Mouse (Mus musculus) adrenal gland, postnatal 25 days (tissue): ENCODE measurements around the gene Mboat7. TPM values are rescaled to one million over a fixed set of nuclear protein-coding genes. Genes with fewer than 3 reads are reported as not detected.

ENCODE experiments used
- DNase-seq: peaks from one replicate; pipeline ENCODE4 v3.0.0; 2021; ENCODE audit warnings: mixed read lengths
- total RNA-seq: library from RNA; stranded (reverse); gene quantifications from 2 replicates; pipeline ENCODE4 v1.2.3, GENCODE M21; 2021

Mboat7 gene
- total RNA-seq, 1 experiment from 2014 or later: 76.1 TPM

GRCm38 (mm10) chr7:3692382-3692986 lies 839 bp downstream of the Mboat7 start, which contains the start of gene Tsen34:
Gene Tsen34, plus strand, starts transcription at chr7:3692863.
- no peak for DNase-seq

- DNase-seq: no peak
Measured at GRCm38 (mm10) chr7:3691919-3692318, 1.4 kb downstream of the Mboat7 start.

DNA sequence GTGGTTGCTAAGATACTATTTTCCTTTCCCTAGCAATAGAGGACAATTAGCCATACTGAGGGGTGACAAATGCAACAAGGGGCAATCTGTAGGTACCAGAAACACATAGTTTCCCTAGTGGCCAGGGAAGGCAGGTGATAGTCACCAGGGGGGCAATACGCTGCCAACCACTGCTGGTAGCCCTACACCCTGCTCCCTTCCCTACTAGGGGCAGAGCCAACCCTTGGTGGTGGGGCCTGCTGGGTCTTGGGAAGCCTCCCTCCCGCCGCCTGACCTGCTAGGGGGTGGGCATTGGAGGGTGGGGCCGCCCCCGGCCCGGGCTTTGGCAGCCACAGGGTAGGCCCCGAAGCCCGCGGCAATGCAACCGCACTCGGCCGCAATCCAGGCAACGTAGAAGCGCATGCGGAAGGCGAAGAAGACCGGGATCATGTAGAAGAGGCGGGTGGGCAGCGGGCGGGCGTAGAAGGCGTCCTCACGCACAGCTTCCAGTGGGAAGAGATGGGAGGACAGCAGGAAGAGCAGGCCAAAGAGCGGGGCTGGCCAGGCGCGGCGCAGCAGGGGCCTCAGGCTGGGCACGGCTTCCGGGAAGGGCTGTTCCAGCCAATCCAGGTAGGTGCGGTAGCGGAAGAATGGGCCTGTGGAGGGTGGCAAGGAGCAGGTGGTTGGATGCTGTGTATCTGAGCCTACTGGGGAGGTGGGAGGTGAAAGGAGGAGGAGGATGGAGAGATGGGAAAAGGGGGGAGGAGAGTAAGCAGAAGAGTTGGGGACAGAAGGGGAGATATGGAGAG lies 7.7 kb downstream of the Mboat7 start:
- DNase-seq: no peak

DNA sequence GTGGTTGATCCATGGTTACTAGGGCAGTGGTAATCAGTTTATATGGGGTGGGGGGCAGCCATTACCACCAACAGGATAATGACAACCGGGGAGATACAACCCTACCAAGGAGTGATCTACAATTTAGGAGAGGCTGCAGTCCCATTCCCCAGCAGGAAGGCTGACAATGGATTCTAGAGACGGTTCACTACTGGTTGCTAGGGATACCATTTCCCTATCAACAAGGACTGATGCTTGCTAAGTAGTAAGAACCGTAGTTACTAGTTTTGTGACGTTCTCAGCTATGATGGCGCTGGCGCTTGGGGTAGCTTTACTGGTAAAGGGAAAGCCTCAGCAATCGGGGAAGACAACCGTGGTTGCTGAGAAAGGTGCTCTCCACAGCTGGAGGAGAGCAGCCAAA lies 8.6 kb downstream of the Mboat7 start:
- DNase-seq: no peak

GRCm38 (mm10) chr7:3683908-3684550 lies 9.3 kb downstream of the Mboat7 start:
- no peak for DNase-seq

GRCm38 (mm10) chr7:3677342-3677741 lies 16.0 kb downstream of the Mboat7 start, which contains the start of gene Tmc4:
Gene Tmc4, minus strand, starts transcription at chr7:3677553.
- DNase-seq: no peak

GRCm38 (mm10) chr7:3676371-3676770 lies 17.0 kb downstream of the Mboat7 start:
- DNase-seq: no peak

DNA sequence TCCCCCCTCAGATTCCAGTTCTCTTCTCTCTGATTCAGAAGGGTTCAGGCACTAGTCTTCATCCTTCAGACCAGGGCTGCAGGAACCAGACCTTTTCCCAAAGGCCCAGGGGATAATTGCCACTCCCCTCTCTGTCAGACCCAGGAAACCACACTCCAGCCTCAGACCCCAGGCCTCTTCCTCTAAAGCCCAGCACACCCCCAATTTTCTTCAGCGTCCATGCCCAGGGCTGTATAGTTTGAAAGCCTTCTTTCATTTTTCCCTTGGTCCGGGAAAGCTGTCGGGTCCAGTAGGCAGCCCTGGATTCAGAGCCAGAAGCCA lies 18.1 kb downstream of the Mboat7 start:
- no peak for DNase-seq

GRCm38 (mm10) chr7:3674507-3675227 lies 18.7 kb downstream of the Mboat7 start:
- DNase-seq: peak; percentile 85

DNA sequence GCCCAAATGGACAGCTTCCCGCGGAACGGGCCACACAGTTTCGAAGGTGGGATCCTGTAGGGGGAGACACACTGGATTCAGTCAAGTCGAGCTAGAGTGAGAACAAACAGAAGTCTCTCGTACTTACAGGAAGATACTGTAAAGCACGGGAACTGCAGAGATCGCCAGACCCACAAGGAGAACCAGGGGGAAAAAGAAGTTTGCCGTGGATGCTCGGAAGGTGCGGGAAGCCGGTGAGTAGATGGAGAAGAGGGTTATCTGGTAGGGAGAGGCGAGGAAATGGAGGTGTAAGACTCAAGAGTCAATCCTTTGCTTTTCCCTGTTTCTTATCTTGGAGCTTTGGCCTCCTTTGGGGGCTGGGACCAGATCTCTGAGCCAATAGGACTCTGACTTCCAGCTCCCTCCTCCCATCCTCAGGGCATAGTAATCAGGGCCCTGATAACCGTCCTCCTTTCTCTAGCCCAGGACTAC lies 26.4 kb downstream of the Mboat7 start:
- DNase-seq: no peak

DNA sequence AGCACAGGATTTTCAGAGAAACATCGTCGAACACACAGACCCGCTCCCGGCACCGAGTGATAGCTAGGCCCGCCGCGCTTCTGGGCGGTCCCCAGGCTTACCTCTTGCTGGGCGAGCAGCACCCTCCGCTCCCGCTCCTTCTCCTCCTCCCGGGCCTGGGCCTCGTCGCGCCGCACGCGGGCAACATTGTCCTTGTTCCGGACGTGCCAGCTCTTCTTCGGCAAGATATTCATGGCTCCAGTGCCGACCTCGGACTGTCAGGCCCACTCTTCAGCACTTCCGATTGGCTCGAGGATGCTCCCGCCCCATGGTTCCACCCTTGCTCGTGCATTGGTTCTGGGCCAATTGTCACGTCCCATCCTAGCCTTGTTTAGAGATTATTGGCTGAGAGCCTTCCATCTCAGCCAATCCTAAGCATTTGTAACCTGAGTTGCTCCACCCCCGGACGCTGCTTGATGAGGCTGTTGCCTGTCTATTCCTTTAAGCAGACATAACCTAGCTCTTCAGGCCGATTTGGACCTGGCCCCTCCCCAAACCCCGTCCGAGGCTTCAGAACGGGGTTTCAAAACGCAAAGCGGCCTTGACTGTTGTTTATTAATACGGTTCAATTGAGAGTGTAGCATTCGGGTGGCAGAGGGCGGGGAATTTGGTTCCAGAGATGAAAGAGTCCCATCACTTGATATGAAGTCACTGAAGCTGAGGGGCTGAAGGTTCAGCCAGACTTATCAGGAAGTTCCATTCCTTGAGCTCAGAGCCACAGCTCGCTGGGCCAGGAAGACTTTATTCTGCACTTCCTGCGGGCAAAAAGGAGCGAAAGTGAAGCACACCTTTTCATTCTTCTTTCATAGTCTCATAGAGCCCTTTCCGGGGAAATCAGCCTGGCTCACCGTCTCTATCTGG lies 27.9 kb downstream of the Mboat7 start, which contains the start of gene Leng1:
Gene Leng1, minus strand, starts transcription at position 626 of the 900 bp plus-strand sequence.
- DNase-seq: peak; percentile 95

DNA sequence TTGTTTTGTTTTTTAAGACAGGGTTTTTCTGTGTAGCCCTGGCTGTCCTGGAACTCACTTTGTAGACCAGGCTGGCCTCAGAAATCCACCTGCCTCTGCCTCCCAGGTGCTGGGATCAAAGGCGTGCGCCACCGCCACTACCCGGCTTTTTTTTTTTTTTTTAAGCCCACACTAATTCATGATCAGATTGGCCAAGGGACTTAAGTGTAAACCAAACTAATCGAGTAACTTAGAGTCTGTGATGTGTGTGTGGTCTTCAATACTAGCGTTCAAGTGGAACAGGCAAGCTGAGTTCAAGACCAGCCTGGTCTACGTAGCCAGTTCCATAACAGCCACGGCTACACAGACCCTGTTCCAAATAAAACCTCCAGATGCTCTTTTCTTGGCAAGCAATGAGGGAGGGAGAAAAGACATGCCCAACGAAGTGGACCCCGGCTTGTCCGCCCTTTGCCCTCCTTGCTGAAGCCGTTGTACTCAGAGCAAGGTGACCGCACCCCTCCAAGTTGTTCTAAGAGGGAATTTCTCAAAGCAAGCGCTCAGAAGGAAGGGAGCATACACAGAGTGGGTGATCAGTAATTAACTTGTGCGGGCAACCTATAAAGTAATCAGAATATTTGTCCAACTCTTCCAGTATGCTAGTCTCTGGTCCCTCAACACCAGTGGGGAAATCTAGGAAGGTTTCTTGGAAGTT lies 28.7 kb downstream of the Mboat7 start:
- no peak for DNase-seq

DNA sequence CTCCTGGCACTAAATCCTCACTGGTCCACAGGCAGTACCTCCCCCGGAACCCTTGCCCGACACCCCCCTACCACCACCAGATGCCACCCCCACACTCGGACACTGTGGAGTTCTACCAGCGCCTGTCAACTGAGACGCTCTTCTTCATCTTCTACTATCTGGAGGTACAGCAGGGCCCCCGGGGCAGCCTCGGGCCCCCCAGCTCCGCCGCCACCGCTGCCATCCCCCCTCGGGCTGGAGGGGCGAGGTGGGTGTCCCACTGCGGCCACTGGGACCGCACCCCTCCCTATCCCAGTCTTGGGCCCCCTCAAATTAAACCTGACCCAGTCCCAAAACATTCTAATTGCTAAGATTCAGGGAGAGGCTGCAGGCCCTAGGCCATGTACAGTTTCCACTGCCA lies 34.7 kb downstream of the Mboat7 start:
- no peak for DNase-seq

- DNase-seq: no peak
Measured at GRCm38 (mm10) chr7:3656966-3657365, 36.4 kb downstream of the Mboat7 start.

GRCm38 (mm10) chr7:3646641-3647040 lies 46.7 kb downstream of the Mboat7 start:
- no peak for DNase-seq

- no peak for DNase-seq
Measured at GRCm38 (mm10) chr7:3646188-3646587, 47.1 kb downstream of the Mboat7 start.

GRCm38 (mm10) chr7:3645488-3646025 lies 47.8 kb downstream of the Mboat7 start:
- DNase-seq: no peak

DNA sequence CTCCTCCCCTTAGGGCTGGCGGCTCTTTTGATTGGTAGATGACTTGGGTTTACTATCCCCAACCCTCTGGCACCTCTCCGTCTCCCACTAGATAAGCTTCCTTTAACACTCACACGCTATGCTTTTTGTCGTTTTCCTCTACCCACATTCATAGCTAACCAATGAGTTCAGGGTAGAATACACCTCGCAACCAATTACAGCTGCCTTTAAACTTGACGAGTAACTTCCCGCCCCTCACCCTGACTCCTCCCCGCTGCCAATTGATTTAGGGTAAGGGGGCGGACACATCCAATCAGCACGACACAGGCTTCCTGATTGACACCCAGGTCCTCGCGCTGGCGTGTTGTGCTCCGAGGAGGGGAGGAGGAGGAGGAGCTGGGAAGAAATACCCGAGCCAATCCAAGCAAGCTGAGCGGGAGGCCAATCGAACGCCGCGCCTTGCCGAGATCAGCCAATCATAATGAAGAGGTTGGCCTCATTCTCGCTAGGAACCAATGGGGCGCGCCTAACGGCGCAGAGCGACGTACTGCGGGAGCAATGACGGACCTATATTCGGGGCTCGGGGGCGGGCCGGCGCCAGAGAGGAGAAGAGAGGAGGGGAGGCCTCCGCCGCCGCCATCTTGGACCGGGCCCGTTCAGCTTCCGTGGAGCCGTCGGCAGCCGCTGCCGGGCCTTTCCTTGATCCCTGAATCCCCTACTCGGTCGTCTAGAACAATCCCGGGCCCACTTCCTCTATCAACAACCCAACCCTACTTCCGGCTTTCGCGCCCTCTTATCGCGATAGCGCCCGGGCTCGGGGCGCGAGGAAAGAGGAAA lies 48.4 kb downstream of the Mboat7 start, which contains the start of gene Cnot3:
Gene Cnot3, plus strand, starts transcription at position 597 of the 816 bp plus-strand sequence.
- DNase-seq: peak; percentile 96

DNA sequence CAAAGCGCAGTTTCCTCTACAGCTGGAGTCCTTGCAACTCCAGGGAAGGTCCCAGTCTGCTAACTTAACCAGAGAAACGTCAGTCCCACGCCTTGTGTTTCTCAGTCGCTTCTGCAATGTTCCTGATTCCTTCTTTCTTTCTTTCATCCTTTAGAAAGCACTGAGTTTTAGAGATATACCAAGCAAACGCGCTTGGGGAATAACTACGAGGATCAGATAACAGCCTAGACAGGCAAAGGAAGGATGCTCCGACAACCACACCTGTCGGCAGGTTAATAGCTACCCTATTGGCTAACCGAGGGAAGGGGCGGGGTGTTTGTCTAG lies 49.0 kb downstream of the Mboat7 start:
- peak; percentile 82 for DNase-seq

GRCm38 (mm10) chr7:3643843-3644242 lies 49.5 kb downstream of the Mboat7 start:
- no peak for DNase-seq
